Mouse (Mus musculus) cerebellum, adult 11-12 months (tissue): ENCODE data around the gene Scd4.

Experiments used
- DNase-seq: peaks from one replicate; pipeline ENCODE4 v3.0.0; 2022

Scd4 gene

GRCm38 (mm10) chr19:44332833-44333623, at the start of gene Scd4:
TSS of gene Scd4 (plus strand) at chr19:44333092.
- peak; percentile 79 for DNase-seq

- no peak for DNase-seq
Observed at GRCm38 (mm10) chr19:44283157-44284024, 49.5 kb upstream of the Scd4 start.

- peak; percentile 93 for DNase-seq
Observed at GRCm38 (mm10) chr19:44284025-44284695, 48.7 kb upstream of the Scd4 start.

- DNase-seq = no peak
Observed at GRCm38 (mm10) chr19:44284723-44285122, 48.2 kb upstream of the Scd4 start.

GRCm38 (mm10) chr19:44285554-44285953, 47.3 kb upstream of the Scd4 start:
- DNase-seq = no peak

GRCm38 (mm10) chr19:44286109-44286508, 46.8 kb upstream of the Scd4 start:
- DNase-seq = no peak

GRCm38 (mm10) chr19:44287415-44288110, 45.3 kb upstream of the Scd4 start:
- DNase-seq = no peak

- peak; percentile 52 for DNase-seq
Observed at GRCm38 (mm10) chr19:44292083-44292482, 40.8 kb upstream of the Scd4 start.

GRCm38 (mm10) chr19:44292483-44292882, 40.4 kb upstream of the Scd4 start:
- peak; percentile 95 for DNase-seq

- DNase-seq = no peak
Observed at GRCm38 (mm10) chr19:44292941-44293768, 39.7 kb upstream of the Scd4 start, which contains the start of gene Scd2. TSS of gene Scd2 (plus strand) at chr19:44293674.

GRCm38 (mm10) chr19:44293769-44294551, 38.9 kb upstream of the Scd4 start:
- peak; percentile 98 for DNase-seq

GRCm38 (mm10) chr19:44294588-44295041, 38.3 kb upstream of the Scd4 start:
- peak; percentile 90 for DNase-seq

GRCm38 (mm10) chr19:44295251-44295650, 37.6 kb upstream of the Scd4 start:
- DNase-seq = peak; percentile 79

- peak; percentile 88 for DNase-seq
Observed at GRCm38 (mm10) chr19:44295741-44296140, 37.2 kb upstream of the Scd4 start.

GRCm38 (mm10) chr19:44296186-44296585, 36.7 kb upstream of the Scd4 start:
- no peak for DNase-seq

GRCm38 (mm10) chr19:44297068-44297760, 35.7 kb upstream of the Scd4 start:
- DNase-seq = no peak

GRCm38 (mm10) chr19:44297862-44298261, 35.0 kb upstream of the Scd4 start:
- peak; percentile 48 for DNase-seq

GRCm38 (mm10) chr19:44299078-44299477, 33.8 kb upstream of the Scd4 start:
- no peak for DNase-seq

GRCm38 (mm10) chr19:44299902-44300301, 33.0 kb upstream of the Scd4 start:
- DNase-seq = no peak

GRCm38 (mm10) chr19:44300520-44300919, 32.4 kb upstream of the Scd4 start:
- no peak for DNase-seq
